Mouse (Mus musculus) effector memory CD4-positive, alpha-beta T cell, adult 7 months (primary cell): ENCODE measurements around the gene Dctn3. TPM values are rescaled to one million over a fixed set of nuclear protein-coding genes. Genes with fewer than 3 reads are reported as not detected.

ENCODE experiments used
- polyA plus RNA-seq: library from polyadenylated mRNA; unstranded; fragments of 100-300 nt; shearing (Covaris generic); gene quantifications from one replicate; pipeline ENCODE4 v1.2.1, GENCODE M21; 2017

Dctn3 gene
- polyA plus RNA-seq: 118 TPM

GRCm38 (mm10) chr4:41722918-41723351 is at the start of gene Dctn3:
Gene Dctn3, minus strand, starts transcription at chr4:41723170.

GRCm38 (mm10) chr4:41755338-41756305 is 32.7 kb upstream of the Dctn3 start, which contains the start of gene Sigmar1:
Gene Sigmar1, minus strand, starts transcription at chr4:41756157.

GRCm38 (mm10) chr4:41754797-41755337 is 31.9 kb upstream of the Dctn3 start, which contains the start of gene Galt:
Gene Galt, plus strand, starts transcription at chr4:41755228.

GRCm38 (mm10) chr4:41731052-41731765 is 8.2 kb upstream of the Dctn3 start, which contains the start of gene Arid3c:
Gene Arid3c, minus strand, starts transcription at chr4:41731142.

GRCm38 (mm10) chr4:41713197-41714067 is 9.5 kb downstream of the Dctn3 start, which contains the start of gene Rpp25l:
Gene Rpp25l, minus strand, starts transcription at chr4:41713534.

DNA sequence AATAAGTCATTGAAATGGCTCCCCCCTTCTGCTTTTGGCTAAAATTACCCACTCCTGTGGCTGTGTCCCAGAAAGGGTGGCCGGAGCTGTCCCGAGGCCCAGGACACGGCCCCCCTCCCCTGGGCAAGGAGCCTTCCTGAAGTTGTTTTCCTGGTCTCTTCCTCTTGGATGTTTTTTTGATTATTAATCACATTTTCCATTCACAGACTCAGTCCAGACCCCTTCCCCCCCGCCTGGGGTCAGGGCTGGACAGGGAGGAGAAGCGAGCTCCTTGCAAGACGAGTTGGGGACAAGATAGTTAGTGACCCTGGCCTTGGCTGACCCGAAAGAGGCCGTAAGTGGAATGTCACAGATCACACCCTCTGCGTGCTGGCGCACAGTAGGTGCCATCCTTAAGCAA is 23.2 kb downstream of the Dctn3 start, which contains the start of gene Il11ra1:
TSS of gene Il11ra1 (plus strand) at position 207 of the 400 bp plus-strand sequence.

GRCm38 (mm10) chr4:41696930-41697841 is 25.8 kb downstream of the Dctn3 start, which contains the start of gene Cntfr:
Gene Cntfr, minus strand, starts transcription at chr4:41697089.

Other genes with a start within 250 kb of the Dctn3 start
- gene AI464131, start 220.1 kb downstream of the Dctn3 start, polyA plus RNA-seq: 0.48 TPM
- gene 1110017D15Rik, start 205.8 kb downstream of the Dctn3 start, polyA plus RNA-seq: not detected
- 5.5 TPM for gene Fam219a, start 153.6 kb downstream of the Dctn3 start, polyA plus RNA-seq
- gene Dnaic1, start 153.4 kb downstream of the Dctn3 start, polyA plus RNA-seq: not detected
- gene Enho, start 82.8 kb downstream of the Dctn3 start, polyA plus RNA-seq: 0.80 TPM
- gene Cntfr, start 26.1 kb downstream of the Dctn3 start, polyA plus RNA-seq: not detected
- gene Il11ra1, start 23.2 kb downstream of the Dctn3 start, polyA plus RNA-seq: 6.0 TPM
- 22.3 TPM for gene Rpp25l, start 9.6 kb downstream of the Dctn3 start, polyA plus RNA-seq
- not detected for gene Arid3c, start 8.0 kb upstream of the Dctn3 start, polyA plus RNA-seq
- gene Galt, start 32.1 kb upstream of the Dctn3 start, polyA plus RNA-seq: 62.1 TPM
- 23.5 TPM for gene Sigmar1, start 33.0 kb upstream of the Dctn3 start, polyA plus RNA-seq
- 7.6 TPM for gene Ccl27a, start 51.1 kb upstream of the Dctn3 start, polyA plus RNA-seq
- gene Gm21541, start 180.4 kb upstream of the Dctn3 start, polyA plus RNA-seq: not detected
- 2.8 TPM for gene Gm20878, start 218.4 kb upstream of the Dctn3 start, polyA plus RNA-seq
- not detected for gene Fam205a4, start 242.9 kb upstream of the Dctn3 start, polyA plus RNA-seq